Mouse (Mus musculus): ENCODE measurements around the gene Bahcc1.

Bahcc1 gene

GRCm38 (mm10) chr11:120293714-120294113 lies 61.0 kb downstream of the Bahcc1 start:
- no peak for DNase-seq (ENCODE audit: low spot score in 2 of 2)

- no peak for DNase-seq (ENCODE audit: low spot score in 2 of 2)
Measured at GRCm38 (mm10) chr11:120296305-120297144, 63.8 kb downstream of the Bahcc1 start.

- DNase-seq (ENCODE audit: low spot score in 2 of 2): no peak
Measured at GRCm38 (mm10) chr11:120297767-120298166, 65.0 kb downstream of the Bahcc1 start.

- no peak for DNase-seq (ENCODE audit: low spot score in 2 of 2)
Measured at GRCm38 (mm10) chr11:120298441-120299141, 65.8 kb downstream of the Bahcc1 start.

GRCm38 (mm10) chr11:120299484-120299883 lies 66.7 kb downstream of the Bahcc1 start:
- no peak for DNase-seq (ENCODE audit: low spot score in 2 of 2)

GRCm38 (mm10) chr11:120303119-120303518 lies 70.4 kb downstream of the Bahcc1 start:
- no peak for DNase-seq (ENCODE audit: low spot score in 2 of 2)

GRCm38 (mm10) chr11:120303559-120304349 lies 71.0 kb downstream of the Bahcc1 start:
- DNase-seq (ENCODE audit: low spot score in 2 of 2): no peak

GRCm38 (mm10) chr11:120304350-120304694 lies 71.6 kb downstream of the Bahcc1 start:
- DNase-seq (ENCODE audit: low spot score in 2 of 2): no peak

- peak in 1 of 2 experiments; percentile 74 for DNase-seq (ENCODE audit: low spot score in 2 of 2)
Measured at GRCm38 (mm10) chr11:120304886-120305534, 72.3 kb downstream of the Bahcc1 start.

- no peak for DNase-seq (ENCODE audit: low spot score in 2 of 2)
Measured at GRCm38 (mm10) chr11:120305535-120306365, 73.0 kb downstream of the Bahcc1 start.

GRCm38 (mm10) chr11:120306366-120307131 lies 73.8 kb downstream of the Bahcc1 start:
- no peak for DNase-seq (ENCODE audit: low spot score in 2 of 2)

GRCm38 (mm10) chr11:120307132-120307413 lies 74.3 kb downstream of the Bahcc1 start:
- DNase-seq (ENCODE audit: low spot score in 2 of 2): no peak

GRCm38 (mm10) chr11:120307566-120308430 lies 75.1 kb downstream of the Bahcc1 start:
- peak in 1 of 2 experiments; percentile 97 for DNase-seq (ENCODE audit: low spot score in 2 of 2)

- DNase-seq (ENCODE audit: low spot score in 2 of 2): no peak
Measured at GRCm38 (mm10) chr11:120308441-120309320, 75.9 kb downstream of the Bahcc1 start.

- DNase-seq (ENCODE audit: low spot score in 2 of 2): peak; percentile 87 to 95
Measured at GRCm38 (mm10) chr11:120310813-120311312, 78.1 kb downstream of the Bahcc1 start.

- peak in 1 of 2 experiments; percentile 10 for DNase-seq (ENCODE audit: low spot score in 2 of 2)
Measured at GRCm38 (mm10) chr11:120311561-120311960, 78.8 kb downstream of the Bahcc1 start.

GRCm38 (mm10) chr11:120312069-120312468 lies 79.3 kb downstream of the Bahcc1 start:
- no peak for DNase-seq (ENCODE audit: low spot score in 2 of 2)
